Mouse (Mus musculus) liver, postnatal 0 days (tissue): ENCODE data around the gene Lamb2.

Source experiments
- CTCF ChIP-seq: sonication (generic); IDR thresholded peaks from 2 replicates; pipeline ENCODE4 v1.5.1; 2016; ENCODE audit warnings: antibody characterized with exemption, low read depth
- EP300 ChIP-seq: IDR thresholded peaks from 2 replicates; pipeline ENCODE4 v1.6.1; 2016; ENCODE audit warnings: antibody characterized with exemption, low read depth, mild to moderate bottlenecking

DNA sequence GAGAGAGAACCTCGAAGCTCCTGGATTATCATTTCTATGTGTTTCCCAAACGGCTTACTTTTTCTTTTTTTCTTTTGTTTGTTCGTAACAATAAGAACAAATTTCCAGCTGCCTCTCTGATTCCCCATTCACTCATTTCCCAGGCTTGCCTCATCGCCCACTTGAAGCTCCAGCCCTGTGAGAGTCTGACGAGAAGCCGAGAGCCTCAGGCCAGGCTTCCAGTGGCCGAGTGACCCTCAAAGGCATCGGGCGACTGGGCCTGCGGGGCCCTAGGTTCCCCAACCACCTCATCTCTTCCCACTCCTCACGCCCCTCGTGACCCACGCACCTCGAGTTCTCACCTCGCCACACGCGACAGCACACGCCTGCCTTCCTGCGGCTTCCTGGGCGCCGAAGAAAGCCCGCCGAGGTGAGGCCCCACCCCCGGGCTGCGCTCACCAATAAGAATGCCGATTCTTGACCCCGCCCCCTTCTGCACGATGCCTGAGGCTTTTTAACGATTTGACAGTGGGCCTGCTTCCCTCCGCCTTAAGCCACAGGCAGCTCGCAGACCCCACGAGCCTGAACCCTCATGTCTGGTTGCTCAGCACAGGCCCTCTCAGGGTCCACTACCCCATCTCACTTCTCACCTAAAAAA is 48.0 kb upstream of the Lamb2 start:
- TF ChIP-seq EP300 (no peak), CTCF (no peak)
